Mouse (Mus musculus) liver, embryonic 14.5 days (tissue): Measurements from ENCODE around the gene Meis3.

Experiments used
- CTCF ChIP-seq: IDR thresholded peaks from 2 replicates; pipeline ENCODE4 v1.5.1; 2016; ENCODE audit warnings: antibody characterized with exemption, low read depth, control low read depth
- EP300 ChIP-seq: IDR thresholded peaks from 2 replicates; pipeline ENCODE4 v1.6.1; 2016; ENCODE audit warnings: antibody characterized with exemption, low read depth

- TF ChIP-seq CTCF (no peak), EP300 (no peak)
These were observed 41.2 kb upstream of the Meis3 start for GRCm38 (mm10) chr7:16133691-16134090.
